Mouse (Mus musculus) embryonic fibroblast, embryonic 13.5 days (primary cell): Measurements from ENCODE around the gene Adamts17. TPM values are rescaled to one million over a fixed set of nuclear protein-coding genes. Genes with fewer than 3 reads are reported as not detected.

Experiments used
- H3K27ac ChIP-seq: 2 replicates; pipeline ENCODE4 v1.5.1; 2012; ENCODE audit warnings: low read length, control low read depth, inconsistent platforms; ENCODE audit not compliant: insufficient read depth
- H3K4me1 ChIP-seq: 2 replicates; pipeline ENCODE4 v1.6.1; 2011; ENCODE audit warnings: low read length; ENCODE audit not compliant: control insufficient read depth, insufficient read depth
- H3K4me3 ChIP-seq: 2 replicates; pipeline ENCODE4 v1.5.1; 2011; ENCODE audit warnings: mild to moderate bottlenecking, control low read depth, low read length; ENCODE audit not compliant: insufficient read depth
- CTCF ChIP-seq: IDR thresholded peaks from 2 replicates; pipeline ENCODE4 v1.5.1; 2011; ENCODE audit warnings: mild to moderate bottlenecking, control low read depth, low read length, moderate library complexity, borderline replicate concordance; ENCODE audit not compliant: insufficient read depth
- POLR2A ChIP-seq: IDR thresholded peaks from 2 replicates; pipeline ENCODE4 v1.6.1; 2011; ENCODE audit warnings: low read depth, mild to moderate bottlenecking, control low read depth, low read length, moderate library complexity
- polyA plus RNA-seq: library from polyadenylated mRNA; stranded (reverse); fragments of >200 nt; gene quantifications from 2 replicates; pipeline ENCODE4 v1.2.4, GENCODE M21; 2011; ENCODE audit warnings: low read depth; ENCODE audit not compliant: missing spikeins, insufficient read length

The Adamts17 gene
- polyA plus RNA-seq, 1 experiment = 1.3 TPM

GRCm38 (mm10) chr7:67149707-67150106, 310.2 kb downstream of the Adamts17 start:
- no peak for TF ChIP-seq CTCF
- no peak for TF ChIP-seq POLR2A
- Histone ChIP-seq H3K27ac (no peak overlapping the region), H3K4me3 (no peak overlapping the region), H3K4me1 (no peaks in the 10 kb centered on the region)

GRCm38 (mm10) chr7:67152626-67153025, 313.1 kb downstream of the Adamts17 start:
- H3K4me1 ChIP-seq = no peaks in the 10 kb centered on the region
- no peak overlapping the region for H3K27ac ChIP-seq
- H3K4me3 ChIP-seq = no peak overlapping the region
- TF ChIP-seq CTCF (no peak), POLR2A (no peak)

DNA sequence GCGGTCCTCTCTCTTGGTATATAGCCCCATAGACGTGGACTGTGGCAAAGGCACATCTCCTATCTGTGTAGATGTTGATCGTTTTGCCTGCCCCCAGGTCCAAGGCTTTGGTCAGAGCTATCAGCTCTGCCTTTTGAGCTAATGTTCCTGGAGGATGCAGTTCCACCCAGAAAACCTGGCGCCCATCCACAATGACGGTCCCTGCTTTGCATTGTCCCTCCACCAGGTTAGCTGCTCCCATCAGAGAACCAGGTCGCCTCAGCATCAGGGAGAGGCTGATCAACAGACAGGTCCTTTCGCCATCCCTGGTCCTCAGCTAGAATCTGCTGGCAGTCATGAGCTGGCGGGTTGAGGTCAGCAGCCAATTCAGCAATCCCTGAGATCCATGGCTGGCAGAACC, 322.6 kb downstream of the Adamts17 start:
- no peak for TF ChIP-seq POLR2A
- no peak for TF ChIP-seq CTCF
- H3K27ac ChIP-seq = no peak overlapping the region
- no peaks in the 10 kb centered on the region for H3K4me1 ChIP-seq
- H3K4me3 ChIP-seq = no peak overlapping the region

- H3K27ac ChIP-seq = no peak overlapping the region
Observed at GRCm38 (mm10) chr7:67168288-67168687, 328.8 kb downstream of the Adamts17 start.

DNA sequence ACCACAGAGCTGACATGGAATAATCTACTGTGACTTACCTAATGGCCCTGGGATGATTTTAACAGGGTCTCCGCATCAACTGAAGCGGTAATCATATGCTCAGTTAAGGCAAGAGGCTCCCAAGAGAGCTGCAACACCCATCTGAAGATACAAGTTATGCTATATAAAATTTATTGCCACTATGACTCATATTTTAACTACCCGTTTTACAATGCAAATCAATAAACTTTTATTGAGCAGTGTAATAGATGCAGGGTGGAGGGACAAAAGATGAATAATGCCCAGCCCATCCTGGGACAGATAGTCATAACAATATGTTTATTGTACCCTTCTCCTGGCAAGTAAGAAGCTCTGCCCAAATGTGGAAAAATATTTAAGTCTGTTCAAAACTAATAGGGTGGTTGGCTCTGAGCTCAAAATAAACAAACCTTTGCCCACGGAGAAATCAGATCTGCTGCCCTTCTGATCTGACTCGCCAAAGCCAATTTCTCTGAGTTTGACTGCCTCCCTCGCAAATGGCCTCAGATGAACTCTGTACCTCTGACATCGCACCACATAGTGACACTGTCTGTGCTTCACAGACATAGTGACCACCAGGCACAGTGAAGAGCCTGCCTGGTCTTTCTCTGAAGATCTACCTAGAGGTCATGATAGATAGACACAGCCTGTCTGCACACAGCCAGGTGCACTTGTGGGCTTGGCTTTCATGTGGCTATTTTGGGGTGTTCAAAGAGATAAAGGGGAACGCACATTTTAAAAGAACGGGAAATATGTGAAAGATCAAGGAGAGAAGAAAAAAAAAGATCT, 329.4 kb downstream of the Adamts17 start:
- TF ChIP-seq CTCF = no peak
- TF ChIP-seq POLR2A = no peak
- no peak overlapping the region for H3K27ac ChIP-seq
- no peaks in the 10 kb centered on the region for H3K4me1 ChIP-seq
- no peak overlapping the region for H3K4me3 ChIP-seq

More at GRCm38 (mm10) chr7:67168288-67168687, 328.8 kb downstream of the Adamts17 start:
- H3K4me3 ChIP-seq = no peak overlapping the region
- no peaks in the 10 kb centered on the region for H3K4me1 ChIP-seq
- no peak for TF ChIP-seq POLR2A
- no peak for TF ChIP-seq CTCF

GRCm38 (mm10) chr7:67173522-67174195, 334.1 kb downstream of the Adamts17 start:
- H3K27ac ChIP-seq = no peak overlapping the region
- no peaks in the 10 kb centered on the region for H3K4me1 ChIP-seq
- TF ChIP-seq POLR2A (no peak), CTCF (no peak)
- no peak overlapping the region for H3K4me3 ChIP-seq

DNA sequence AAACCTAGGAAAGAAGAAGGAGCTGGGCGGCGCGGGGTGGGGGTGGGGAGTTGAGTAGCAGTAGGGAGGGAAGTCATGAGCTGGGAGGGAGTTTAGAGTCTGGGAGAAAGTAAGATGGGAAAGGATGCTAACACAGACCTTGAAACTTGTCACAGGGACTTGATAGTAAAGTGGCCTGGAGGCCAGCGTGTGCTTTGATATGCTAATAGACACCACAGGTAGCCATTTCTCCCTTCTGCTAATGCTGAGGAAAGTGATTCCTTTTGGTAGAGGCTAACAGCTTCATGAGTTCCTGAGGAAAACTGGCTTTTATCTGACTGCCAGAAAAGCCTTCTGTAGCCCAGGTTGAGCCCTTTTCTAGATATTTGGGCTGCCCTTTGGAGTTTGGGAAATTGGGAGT, 344.3 kb downstream of the Adamts17 start:
- Histone ChIP-seq H3K4me3 (no peak overlapping the region), H3K27ac (no peak overlapping the region), H3K4me1 (no peaks in the 10 kb centered on the region)
- TF ChIP-seq POLR2A = no peak
- TF ChIP-seq CTCF = no peak

DNA sequence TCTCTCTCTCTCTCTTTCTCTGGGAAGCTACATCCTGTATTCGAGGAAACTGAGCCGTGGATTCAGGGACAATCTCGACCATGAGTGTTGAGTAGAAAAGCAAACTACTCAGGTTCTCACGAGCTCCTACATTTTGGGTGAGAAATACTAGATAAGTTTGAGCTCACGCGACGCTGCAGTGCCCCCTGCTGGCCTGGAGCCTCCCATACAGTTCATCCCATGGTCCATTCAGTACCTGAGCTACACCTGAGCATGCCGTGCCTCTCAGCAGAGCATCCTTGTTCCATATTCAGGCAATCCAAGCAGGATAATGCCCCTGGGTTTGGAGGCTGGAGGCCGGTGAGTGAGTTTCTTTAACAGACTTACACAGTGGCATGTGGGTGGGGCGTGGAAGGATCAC, 359.9 kb downstream of the Adamts17 start:
- TF ChIP-seq POLR2A (no peak), CTCF (peak; percentile 93)
- Histone ChIP-seq H3K4me1 (no peaks in the 10 kb centered on the region), H3K27ac (no peak overlapping the region), H3K4me3 (no peak overlapping the region)

Other genes starting within 250 kb of the Adamts17 start
- gene Asb7, start 150.1 kb upstream of the Adamts17 start, polyA plus RNA-seq = 17.5 and 18.9 TPM in 2 replicates
- 12.1 and 12.3 TPM in 2 replicates for gene Lins1, start 149.8 kb upstream of the Adamts17 start, polyA plus RNA-seq
- 0.58 TPM in 1 of 2 replicates, not detected in the other for gene Cers3, start 96.2 kb upstream of the Adamts17 start, polyA plus RNA-seq